Mouse (Mus musculus) forebrain, embryonic 14.5 days (tissue): ENCODE results near the gene Sox1. TPM values are rescaled to one million over a fixed set of nuclear protein-coding genes. Genes with fewer than 3 reads are reported as not detected.

Source experiments
- ATAC-seq: fragments of 200-750 bp; cut with Nextera tagmentation; 2 replicates; pipeline ENCODE4 v1.8.0; 2017; ENCODE audit warnings: mild to moderate bottlenecking, moderate library complexity
- DNase-seq: peaks from one replicate; pipeline ENCODE4 v3.0.0-alpha.2; 2015; ENCODE audit warnings: low spot score
- H3K27ac ChIP-seq: fragments of 300-500 bp; sonication (generic); 2 replicates; pipeline ENCODE4 v1.5.1; 2014; ENCODE audit warnings: low read depth, mild to moderate bottlenecking, control low read depth, low read length, moderate library complexity
- H3K27me3 ChIP-seq: fragments of 300-500 bp; sonication (generic); replicated peaks from 2 replicates; pipeline ENCODE4 v1.6.1; 2014; ENCODE audit warnings: low read length, control low read depth, mixed read lengths; ENCODE audit not compliant: control insufficient read depth, insufficient read depth
- H3K36me3 ChIP-seq: fragments of 300-500 bp; sonication (generic); 2 replicates; pipeline ENCODE4 v1.6.1; 2014; ENCODE audit warnings: low read length, control low read depth; ENCODE audit not compliant: control insufficient read depth, insufficient read depth
- H3K4me1 ChIP-seq: fragments of 300-500 bp; sonication (generic); 2 replicates; pipeline ENCODE4 v1.6.1; 2014; ENCODE audit warnings: antibody characterized with exemption, low read length, control low read depth; ENCODE audit not compliant: control insufficient read depth, insufficient read depth
- H3K4me2 ChIP-seq: fragments of 300-500 bp; sonication (generic); 2 replicates; pipeline ENCODE4 v1.6.1; 2014; ENCODE audit warnings: mild to moderate bottlenecking, control low read depth, low read length
- H3K4me3 ChIP-seq: fragments of 300-500 bp; sonication (generic); 2 replicates; pipeline ENCODE4 v1.5.1; 2014; ENCODE audit warnings: low read depth, low read length, control low read depth
- H3K9ac ChIP-seq: fragments of 300-500 bp; sonication (generic); 2 replicates; pipeline ENCODE4 v1.6.1; 2014; ENCODE audit warnings: mild to moderate bottlenecking, low read length, control low read depth, moderate library complexity
- H3K9me3 ChIP-seq: fragments of 300-500 bp; sonication (generic); replicated peaks from 2 replicates; pipeline ENCODE4 v1.6.1; 2016; ENCODE audit warnings: low read length, control low read depth, mixed read lengths; ENCODE audit not compliant: control insufficient read depth
- WGBS: fragments of 180-500 bp; shearing (Covaris S2); extraction: QIAGEN DNeasy Blood & Tissue Kit; methylation state at CpG from one replicate; pipeline ENCODE4 v1.1.7; 2014; 5-methylcytosine and 5-hydroxymethylcytosine counted together
- polyA plus RNA-seq: library from polyadenylated mRNA; unstranded; fragments of >200 nt; fragmentation: Nextera tagmentation; extraction: Ambion mirVana; gene quantifications from 2 replicates; pipeline ENCODE4 v1.2.1, GENCODE M21; 2014

Gene Sox1
- polyA plus RNA-seq, 1 experiment from 2014 or later = 6.1 TPM

- no peaks in the 10 kb centered on the region for H3K9me3 ChIP-seq
- no peaks in the 10 kb centered on the region for H3K36me3 ChIP-seq
- DNase-seq (no peak), ATAC-seq (no peak)
- H3K4me2 ChIP-seq = no peak overlapping the region
- WGBS = 58% methylated on average over 6 of the region's 6 CpGs
- H3K9ac ChIP-seq = no peak overlapping the region
- no peak overlapping the region for H3K4me3 ChIP-seq
- no peaks in the 10 kb centered on the region for H3K4me1 ChIP-seq
- no peaks in the 10 kb centered on the region for H3K27me3 ChIP-seq
- no peak overlapping the region for H3K27ac ChIP-seq
Observed at GRCm38 (mm10) chr8:12368856-12369255, 26.2 kb upstream of the Sox1 start.

- DNase-seq (no peak), ATAC-seq (no peak)
- no peak overlapping the region for H3K27ac ChIP-seq
- peaks cover 25% of the 10 kb centered on the region for H3K27me3 ChIP-seq
- no peaks in the 10 kb centered on the region for H3K9me3 ChIP-seq
- no peak overlapping the region for H3K4me3 ChIP-seq
- H3K4me2 ChIP-seq = no peak overlapping the region
- WGBS = 88% methylated on average over 3 of the region's 3 CpGs
- no peaks in the 10 kb centered on the region for H3K36me3 ChIP-seq
- H3K4me1 ChIP-seq = peaks cover 21% of the 10 kb centered on the region
- no peak overlapping the region for H3K9ac ChIP-seq
Observed at GRCm38 (mm10) chr8:12381111-12381510, 14.0 kb upstream of the Sox1 start.

GRCm38 (mm10) chr8:12382707-12383561 is 12.2 kb upstream of the Sox1 start:
- Histone ChIP-seq H3K4me2 (peak overlapping the region; percentile 89), H3K27me3 (peaks cover 32% of the 10 kb centered on the region)
- ATAC-seq = peak; percentile 27

DNA sequence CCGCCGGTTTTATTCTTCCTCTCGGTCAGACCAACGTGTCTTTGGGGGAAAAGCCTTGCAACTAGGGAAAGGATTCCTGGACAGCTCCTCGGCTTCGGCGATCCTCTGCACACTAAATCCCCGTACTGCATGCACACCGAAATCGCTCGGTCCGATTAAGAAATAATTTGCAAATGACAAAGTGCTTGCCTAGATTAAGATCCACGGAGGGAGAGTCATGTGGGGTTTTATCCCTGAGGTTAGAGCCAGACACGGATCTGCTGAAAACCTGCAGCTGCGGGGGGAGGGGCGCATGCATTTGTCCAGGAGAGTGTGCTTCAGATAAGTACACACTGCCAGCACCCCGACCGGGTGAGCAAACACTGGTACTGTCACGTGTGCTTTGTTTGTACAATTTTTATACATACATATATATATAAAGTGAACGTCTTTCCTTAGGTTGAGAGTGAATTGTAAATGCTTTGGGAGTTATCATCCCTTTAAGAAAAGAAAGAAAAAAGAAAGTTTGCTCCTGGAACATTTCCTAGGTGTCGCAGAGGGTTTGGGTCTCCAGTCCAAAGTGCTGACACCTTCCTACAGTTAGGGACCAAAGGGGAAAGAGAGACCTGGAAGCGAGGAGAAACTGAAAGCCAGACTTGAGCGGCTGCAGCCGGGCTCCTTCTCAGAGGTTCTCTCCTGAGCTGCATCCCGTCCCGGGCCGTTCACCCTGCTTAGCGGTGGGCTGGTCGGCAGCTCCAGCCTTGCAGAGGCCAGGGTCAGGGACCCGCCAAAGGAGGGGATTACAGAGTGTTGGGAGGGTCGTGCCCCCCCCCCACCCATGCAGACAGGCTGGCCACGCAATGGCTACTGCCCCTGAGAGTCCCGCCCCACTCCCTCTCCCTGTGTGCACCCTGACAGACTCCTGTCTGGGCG is 10.9 kb upstream of the Sox1 start:
- Histone ChIP-seq H3K9me3 (no peaks in the 10 kb centered on the region), H3K9ac (peak overlapping the region; percentile 89), H3K4me3 (peak overlapping the region; percentile 51), H3K27ac (peak overlapping the region; percentile 96), H3K4me2 (peak overlapping the region; percentile 89), H3K36me3 (no peaks in the 10 kb centered on the region), H3K27me3 (peaks cover 42% of the 10 kb centered on the region), H3K4me1 (peaks cover 28% of the 10 kb centered on the region)
- WGBS = under 1% methylated on average over 34 of the region's 34 CpGs
- ATAC-seq (peak; percentile 25), DNase-seq (peak; percentile 62)

More at GRCm38 (mm10) chr8:12382707-12383561, 12.2 kb upstream of the Sox1 start:
- DNase-seq = peak; percentile 78
- Histone ChIP-seq H3K36me3 (no peaks in the 10 kb centered on the region), H3K27ac (peak overlapping the region; percentile 96), H3K4me1 (peaks cover 28% of the 10 kb centered on the region), H3K9ac (peak overlapping the region; percentile 6; the same call in 1 of the 2 replicates), H3K9me3 (no peaks in the 10 kb centered on the region), H3K4me3 (peak overlapping the region; percentile 8; the same call in 1 of the 2 replicates)
- WGBS = 5% methylated on average over 21 of the region's 21 CpGs

DNA sequence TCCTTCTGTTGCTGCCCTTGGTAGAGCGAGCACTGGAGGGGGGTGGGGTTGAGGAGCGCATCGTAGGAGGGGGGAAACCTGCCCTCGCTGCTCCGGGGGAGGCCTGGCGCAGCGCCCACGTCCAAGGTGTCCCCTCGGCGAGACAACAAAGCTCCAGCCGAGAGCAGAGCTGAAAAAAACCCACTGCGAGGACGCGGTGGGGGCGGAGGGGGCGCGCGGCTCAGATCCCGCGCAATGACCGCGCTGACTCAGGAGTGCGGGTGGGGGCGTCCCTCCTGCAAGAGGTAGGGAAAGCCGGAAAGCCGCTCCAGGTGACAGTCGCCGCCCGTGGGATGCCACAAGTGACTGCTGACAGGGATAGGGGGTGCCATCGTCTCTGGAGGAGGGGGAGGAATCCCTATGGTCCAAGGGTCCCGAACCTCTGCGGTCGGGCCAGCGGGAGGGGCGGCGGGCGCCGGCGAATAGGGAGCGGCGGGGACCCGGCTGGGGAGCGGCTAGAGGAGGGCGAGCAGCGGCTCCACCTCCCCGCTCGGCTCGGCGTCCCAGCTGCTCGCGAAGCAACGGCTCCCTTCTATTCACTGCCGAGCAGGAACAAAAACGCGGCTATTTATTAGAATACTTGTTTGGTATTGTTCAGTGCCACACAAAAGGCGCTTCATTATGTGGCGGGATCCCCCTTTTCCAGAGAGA is 10.0 kb upstream of the Sox1 start:
- H3K4me1 ChIP-seq = peaks cover 28% of the 10 kb centered on the region
- ATAC-seq (peak; percentile 61), DNase-seq (peak; percentile 77)
- no peaks in the 10 kb centered on the region for H3K9me3 ChIP-seq
- peak overlapping the region; percentile 51 for H3K4me3 ChIP-seq
- no peaks in the 10 kb centered on the region for H3K36me3 ChIP-seq
- peak overlapping the region; percentile 89 for H3K4me2 ChIP-seq
- WGBS = under 1% methylated on average over 56 of the region's 57 CpGs
- H3K27ac ChIP-seq = peak overlapping the region; percentile 96
- peaks cover 43% of the 10 kb centered on the region for H3K27me3 ChIP-seq
- H3K9ac ChIP-seq = peak overlapping the region; percentile 89

GRCm38 (mm10) chr8:12385686-12386488 is 9.2 kb upstream of the Sox1 start:
- DNase-seq (no peak), ATAC-seq (peak; percentile 16)
- Histone ChIP-seq H3K27me3 (peaks cover 38% of the 10 kb centered on the region), H3K27ac (peak overlapping the region; percentile 96), H3K9ac (peak overlapping the region; percentile 89), H3K36me3 (no peaks in the 10 kb centered on the region), H3K4me3 (peak overlapping the region; percentile 51), H3K9me3 (no peaks in the 10 kb centered on the region), H3K4me1 (peaks cover 31% of the 10 kb centered on the region), H3K4me2 (peak overlapping the region; percentile 89)
- WGBS = under 1% methylated on average over 74 of the region's 74 CpGs

DNA sequence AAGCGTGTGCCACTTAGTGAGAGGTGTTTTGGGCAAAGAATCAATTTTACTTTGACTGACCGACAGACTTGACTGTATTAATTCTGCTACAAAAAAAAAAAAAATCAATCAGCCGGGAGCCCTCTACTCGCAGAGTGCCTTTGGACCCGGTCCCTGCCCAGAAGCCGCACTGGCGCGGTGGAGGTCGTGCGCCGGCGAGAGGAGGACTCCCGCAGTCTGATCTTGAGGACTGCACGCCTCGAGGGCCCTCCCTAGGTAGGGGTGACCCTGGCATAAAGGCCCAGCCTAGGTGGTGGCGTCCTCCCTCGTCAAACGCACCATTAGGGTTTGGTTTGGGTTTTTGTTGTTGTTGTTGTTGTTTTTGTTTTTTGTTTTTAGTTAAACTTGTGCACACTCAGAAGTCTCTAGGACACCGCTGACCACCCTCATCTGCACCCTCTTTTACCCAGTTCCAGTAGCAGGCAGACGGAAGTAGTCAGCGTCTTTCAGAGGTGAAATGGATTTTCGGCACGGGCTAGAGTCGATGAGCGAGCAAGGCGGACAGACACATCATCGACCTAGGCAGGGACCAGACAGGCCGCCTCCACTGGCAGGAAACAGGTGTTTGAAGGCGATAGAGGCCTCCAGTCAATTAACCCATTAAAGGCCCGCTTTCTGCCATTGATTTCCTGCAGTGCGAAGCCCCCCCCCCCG is 8.4 kb upstream of the Sox1 start:
- peak overlapping the region; percentile 96 for H3K27ac ChIP-seq
- H3K4me2 ChIP-seq = peak overlapping the region; percentile 89
- ATAC-seq = no peak
- H3K27me3 ChIP-seq = peaks cover 32% of the 10 kb centered on the region
- H3K4me3 ChIP-seq = peak overlapping the region; percentile 51
- H3K9ac ChIP-seq = peak overlapping the region; percentile 89
- H3K4me1 ChIP-seq = peaks cover 31% of the 10 kb centered on the region
- WGBS = 1% methylated on average over 32 of the region's 32 CpGs
- H3K36me3 ChIP-seq = no peaks in the 10 kb centered on the region
- peak; percentile 52 for DNase-seq
- no peaks in the 10 kb centered on the region for H3K9me3 ChIP-seq
